Mouse (Mus musculus) neural tube, embryonic 12.5 days (tissue): ENCODE measurements at regions not wholly inside any gene's neighbourhood (a gene's known extent, or its start where the extent isn't known, plus 50 kb on each side); places are given as distances from the start of the nearest gene placed in this dataset.

Experiments used
- ATAC-seq: fragments of 200-750 bp; cut with Nextera tagmentation; 2 replicates; pipeline ENCODE4 v1.8.0; 2017; ENCODE audit warnings: low read depth, mild to moderate bottlenecking, moderate TSS enrichment, moderate library complexity; ENCODE audit not compliant: low FRiP score
- H3K27ac ChIP-seq: fragments of 300-500 bp; sonication (generic); 2 replicates; pipeline ENCODE4 v1.5.1; 2016
- H3K27me3 ChIP-seq: fragments of 300-500 bp; sonication (generic); replicated peaks from 2 replicates; pipeline ENCODE4 v1.6.1; 2016; ENCODE audit warnings: mild to moderate bottlenecking
- H3K36me3 ChIP-seq: fragments of 300-500 bp; sonication (generic); 2 replicates; pipeline ENCODE4 v1.6.1; 2016; ENCODE audit warnings: mild to moderate bottlenecking
- H3K4me1 ChIP-seq: fragments of 300-500 bp; sonication (generic); 2 replicates; pipeline ENCODE4 v1.6.1; 2016
- H3K4me2 ChIP-seq: fragments of 300-500 bp; sonication (generic); replicated peaks from 2 replicates; pipeline ENCODE4 v1.6.1; 2016; ENCODE audit warnings: mild to moderate bottlenecking
- H3K4me3 ChIP-seq: fragments of 300-500 bp; sonication (generic); 2 replicates; pipeline ENCODE4 v1.5.1; 2016
- H3K9ac ChIP-seq: fragments of 300-500 bp; sonication (generic); 2 replicates; pipeline ENCODE4 v1.6.1; 2016; ENCODE audit warnings: mild to moderate bottlenecking
- H3K9me3 ChIP-seq: fragments of 300-500 bp; sonication (generic); 2 replicates; pipeline ENCODE4 v1.6.1; 2016; ENCODE audit warnings: mild to moderate bottlenecking
- whole genome bisulfite sequencing: fragments of 180-500 bp; shearing (Covaris S2); methylation state at CpG from one replicate; pipeline ENCODE4 v1.1.7; 2016; 5-methylcytosine and 5-hydroxymethylcytosine counted together

DNA sequence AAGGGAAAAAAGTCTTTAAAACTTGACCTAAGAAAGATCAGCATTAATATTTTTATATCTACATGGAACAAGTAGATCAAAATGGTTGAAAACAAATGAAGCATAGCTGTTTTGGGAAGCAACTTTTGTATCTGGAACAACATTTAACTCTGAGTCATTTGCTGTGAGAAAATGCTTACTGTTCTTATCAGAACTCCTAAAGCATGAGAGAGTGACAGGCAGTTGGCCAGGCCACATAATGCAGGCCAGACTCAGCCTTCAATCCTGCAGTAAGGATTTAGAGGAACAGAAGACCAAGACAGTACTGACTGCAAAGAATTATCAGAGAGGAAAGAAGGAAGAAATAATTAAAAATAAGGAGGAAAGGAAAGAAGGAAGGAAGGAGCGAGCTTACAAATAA lies 275.8 kb downstream of the Gm11361 start:
- no peak overlapping the region for H3K4me2 ChIP-seq
- no peak overlapping the region for H3K4me3 ChIP-seq
- ATAC-seq: no peak
- peaks cover 6% of the 10 kb centered on the region; the same call in 1 of the 2 replicates for H3K4me1 ChIP-seq
- H3K9ac ChIP-seq: no peak overlapping the region
- peaks cover 10% of the 10 kb centered on the region; the same call in 1 of the 2 replicates for H3K36me3 ChIP-seq
- no peaks in the 10 kb centered on the region for H3K27me3 ChIP-seq
- H3K9me3 ChIP-seq: 0 out of 2 replicates have a peak, but pooled peaks cover 9% of the 10 kb centered on the region
- WGBS: 91% methylated on average over 1 of the region's 1 CpGs
- no peak overlapping the region for H3K27ac ChIP-seq

DNA sequence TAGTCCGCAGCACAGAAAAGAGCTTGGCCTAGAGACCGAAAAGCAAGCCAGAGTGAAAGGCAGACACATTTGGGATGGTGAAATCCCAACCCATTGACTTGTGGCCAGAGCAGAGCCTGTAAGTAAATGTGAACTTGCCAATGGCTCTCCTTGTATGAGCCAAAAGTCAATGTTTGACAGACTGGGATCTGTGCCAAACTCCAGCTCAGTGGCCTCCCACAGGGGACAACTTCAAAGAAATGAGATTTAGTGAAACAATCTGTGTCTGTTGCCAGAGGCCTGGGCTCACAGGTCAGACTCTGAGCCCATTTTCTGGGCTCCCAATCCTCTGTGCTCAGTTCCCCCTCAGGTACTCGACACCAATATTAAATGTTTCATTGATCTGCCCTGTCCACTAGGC lies 274.9 kb downstream of the Gm11361 start:
- Histone ChIP-seq H3K4me1 (peaks cover 6% of the 10 kb centered on the region; the same call in 1 of the 2 replicates), H3K36me3 (peaks cover 10% of the 10 kb centered on the region; the same call in 1 of the 2 replicates), H3K27me3 (no peaks in the 10 kb centered on the region), H3K9ac (no peak overlapping the region), H3K9me3 (0 out of 2 replicates have a peak, but pooled peaks cover 6% of the 10 kb centered on the region), H3K4me2 (no peak overlapping the region), H3K4me3 (no peak overlapping the region), H3K27ac (no peak overlapping the region)
- WGBS: 78% methylated on average over 3 of the region's 3 CpGs
- no peak for ATAC-seq

DNA sequence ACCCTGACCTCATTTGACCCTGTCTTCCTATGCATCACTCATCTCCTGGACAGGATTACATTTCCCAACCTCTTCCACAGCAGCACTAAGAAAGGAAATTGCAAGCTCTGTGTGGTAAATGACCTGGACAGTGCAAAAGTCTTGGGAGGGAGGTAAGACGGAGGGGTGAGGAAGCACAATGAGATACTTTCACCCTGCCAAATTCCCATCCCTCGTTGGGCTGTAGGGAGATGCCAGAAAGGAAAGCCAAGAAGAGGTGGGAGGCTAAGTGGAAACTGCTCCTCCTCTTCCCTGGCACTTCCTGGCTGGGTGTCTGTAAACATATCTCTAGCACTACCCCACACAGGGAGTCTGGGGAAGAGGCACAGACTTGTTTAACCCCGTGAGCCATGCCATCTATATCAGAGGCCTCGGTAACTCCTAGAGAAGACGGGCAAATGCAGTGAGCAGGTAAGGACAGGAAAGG lies 274.2 kb downstream of the Gm11361 start:
- ATAC-seq: no peak
- Histone ChIP-seq H3K27me3 (no peaks in the 10 kb centered on the region), H3K36me3 (peaks cover 10% of the 10 kb centered on the region; the same call in 1 of the 2 replicates), H3K9ac (no peak overlapping the region), H3K4me3 (no peak overlapping the region), H3K4me1 (peaks cover 6% of the 10 kb centered on the region; the same call in 1 of the 2 replicates), H3K27ac (no peak overlapping the region), H3K9me3 (0 out of 2 replicates have a peak, but pooled peaks cover 6% of the 10 kb centered on the region), H3K4me2 (no peak overlapping the region)
- 87% methylated on average over 5 of the region's 5 CpGs for WGBS

DNA sequence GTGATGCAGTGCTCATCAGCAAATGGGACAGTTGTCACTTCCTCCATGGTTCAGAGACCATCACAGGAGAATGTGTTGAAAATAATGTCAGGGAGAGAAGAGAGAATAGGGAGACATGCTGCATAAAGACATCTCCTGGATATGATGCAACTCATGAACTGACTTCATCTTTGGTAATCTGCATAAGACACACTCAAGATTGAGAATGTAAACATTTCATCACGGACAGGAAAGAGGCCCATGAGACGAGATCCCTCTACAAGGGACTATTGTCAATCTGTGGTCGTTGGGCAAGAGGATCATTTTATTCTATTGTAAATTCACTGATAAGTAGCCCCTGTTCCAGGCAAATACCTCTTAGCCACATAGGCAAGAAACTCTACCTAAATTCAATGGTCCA lies 273.6 kb downstream of the Gm11361 start:
- 93% methylated on average over 3 of the region's 3 CpGs for WGBS
- H3K4me3 ChIP-seq: no peak overlapping the region
- H3K9ac ChIP-seq: no peak overlapping the region
- no peak overlapping the region for H3K27ac ChIP-seq
- H3K4me1 ChIP-seq: peaks cover 6% of the 10 kb centered on the region; the same call in 1 of the 2 replicates
- H3K4me2 ChIP-seq: no peak overlapping the region
- no peak for ATAC-seq
- no peaks in the 10 kb centered on the region for H3K27me3 ChIP-seq
- H3K36me3 ChIP-seq: peaks cover 10% of the 10 kb centered on the region; the same call in 1 of the 2 replicates
- H3K9me3 ChIP-seq: 0 out of 2 replicates have a peak, but pooled peaks cover 6% of the 10 kb centered on the region

DNA sequence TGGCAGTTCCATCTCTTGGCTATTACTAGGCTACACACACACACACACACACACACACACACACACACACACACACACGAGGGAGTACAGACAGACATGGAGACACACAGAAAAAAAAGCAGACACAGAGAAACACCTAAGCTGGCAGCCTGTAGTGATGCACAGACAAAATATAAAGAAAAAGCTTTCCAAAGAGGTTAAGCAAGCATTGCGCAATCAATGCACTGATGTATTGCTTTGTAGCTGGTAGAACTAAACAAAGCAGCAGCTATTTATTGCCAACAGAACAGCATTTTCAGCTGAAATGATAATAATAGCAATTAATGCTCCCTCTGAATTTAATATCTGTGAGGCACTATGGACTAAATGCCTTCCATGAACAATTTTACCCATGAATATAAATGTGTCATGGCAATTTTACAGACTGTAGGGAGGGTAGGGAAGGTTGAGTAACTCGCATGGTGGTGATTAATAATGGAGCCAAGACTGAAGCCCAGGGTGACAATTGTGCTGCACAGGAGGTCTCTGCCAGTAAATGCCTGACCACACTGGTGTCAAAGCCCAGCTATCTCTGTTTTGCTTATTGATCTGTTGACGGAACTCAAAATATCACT lies 271.7 kb downstream of the Gm11361 start:
- no peak overlapping the region for H3K4me3 ChIP-seq
- no peaks in the 10 kb centered on the region for H3K27me3 ChIP-seq
- 74% methylated on average over 4 of the region's 4 CpGs for WGBS
- no peak overlapping the region for H3K4me2 ChIP-seq
- peaks cover 6% of the 10 kb centered on the region; the same call in 1 of the 2 replicates for H3K4me1 ChIP-seq
- H3K36me3 ChIP-seq: peaks cover 10% of the 10 kb centered on the region; the same call in 1 of the 2 replicates
- H3K9ac ChIP-seq: no peak overlapping the region
- 0 out of 2 replicates have a peak, but pooled peaks cover 6% of the 10 kb centered on the region for H3K9me3 ChIP-seq
- H3K27ac ChIP-seq: no peak overlapping the region; the same call in 1 of the 2 replicates
- ATAC-seq: no peak; the same call in 1 of the 2 replicates

DNA sequence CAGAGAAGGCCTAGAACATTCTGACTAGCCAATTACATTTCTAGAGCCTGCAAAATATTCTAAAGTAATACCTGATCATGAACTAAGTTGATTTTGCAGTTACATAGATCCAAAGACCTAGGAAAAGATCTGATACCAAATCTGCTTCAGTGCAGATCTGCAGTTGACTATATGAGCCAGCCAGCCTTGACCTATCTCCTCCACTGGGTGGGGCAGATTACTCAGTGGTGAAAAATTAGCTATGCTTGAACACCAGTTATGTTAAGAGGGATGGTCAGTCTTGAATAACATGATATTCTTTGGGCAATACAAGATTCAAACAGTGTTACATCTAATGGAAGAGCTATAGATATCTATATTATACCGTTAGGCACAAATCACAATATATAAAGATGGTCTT lies 269.0 kb downstream of the Gm11361 start:
- H3K4me1 ChIP-seq: no peaks in the 10 kb centered on the region
- no peak overlapping the region for H3K4me3 ChIP-seq
- no peak overlapping the region for H3K27ac ChIP-seq
- peaks cover 10% of the 10 kb centered on the region; the same call in 1 of the 2 replicates for H3K36me3 ChIP-seq
- no peak for ATAC-seq
- 97% methylated on average over 1 of the region's 1 CpGs for WGBS
- H3K9ac ChIP-seq: no peak overlapping the region
- H3K27me3 ChIP-seq: no peaks in the 10 kb centered on the region
- no peak overlapping the region for H3K4me2 ChIP-seq
- 0 out of 2 replicates have a peak, but pooled peaks cover 6% of the 10 kb centered on the region for H3K9me3 ChIP-seq

DNA sequence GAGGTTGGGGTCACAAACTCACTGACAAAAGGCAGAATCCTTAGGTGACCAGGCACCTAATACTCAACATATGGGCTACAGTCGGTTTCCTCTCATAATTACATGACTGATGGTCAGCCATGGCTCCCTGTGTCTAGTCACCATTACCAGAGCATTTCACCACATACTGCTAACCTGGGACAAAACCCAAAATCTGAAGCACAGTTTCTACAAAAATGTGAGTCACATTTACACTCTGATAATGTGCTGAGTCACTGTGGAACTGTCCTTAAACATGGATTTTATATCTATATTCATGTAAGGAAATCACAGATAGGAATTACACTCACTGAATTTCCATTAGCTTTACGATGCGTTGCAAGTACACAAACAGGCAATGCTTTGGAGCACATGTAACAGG lies 267.1 kb downstream of the Gm11361 start:
- no peaks in the 10 kb centered on the region for H3K36me3 ChIP-seq
- no peak overlapping the region for H3K27ac ChIP-seq
- H3K9me3 ChIP-seq: no peaks in the 10 kb centered on the region
- no peak for ATAC-seq
- no peak overlapping the region for H3K9ac ChIP-seq
- no peaks in the 10 kb centered on the region for H3K27me3 ChIP-seq
- 94% methylated on average over 3 of the region's 3 CpGs for WGBS
- H3K4me3 ChIP-seq: no peak overlapping the region
- no peaks in the 10 kb centered on the region for H3K4me1 ChIP-seq
- H3K4me2 ChIP-seq: no peak overlapping the region

DNA sequence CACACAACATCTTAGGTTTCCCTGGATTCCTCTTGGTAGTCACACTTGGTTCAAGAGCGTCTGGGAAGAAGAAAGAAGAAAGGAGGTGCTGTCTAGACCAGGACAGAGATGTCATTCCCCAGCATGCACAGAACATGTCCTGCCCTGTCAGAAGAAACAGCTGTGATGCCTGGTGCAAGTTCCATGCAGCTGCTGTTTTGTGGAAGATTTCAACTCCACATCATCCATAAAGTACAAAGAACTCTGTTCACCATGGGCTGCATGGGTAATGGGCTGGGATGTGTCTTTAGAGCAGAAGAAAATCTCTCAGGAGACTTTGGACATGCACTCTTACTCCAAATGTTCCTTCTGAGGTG lies 262.8 kb downstream of the Gm11361 start:
- H3K36me3 ChIP-seq: no peaks in the 10 kb centered on the region
- H3K27ac ChIP-seq: no peak overlapping the region
- H3K4me1 ChIP-seq: 0 out of 2 replicates have a peak, but pooled peaks cover 3% of the 10 kb centered on the region
- WGBS: 71% methylated on average over 1 of the region's 1 CpGs
- no peak overlapping the region for H3K9ac ChIP-seq
- H3K4me3 ChIP-seq: no peak overlapping the region
- ATAC-seq: no peak
- H3K9me3 ChIP-seq: no peaks in the 10 kb centered on the region
- H3K27me3 ChIP-seq: no peaks in the 10 kb centered on the region
- no peak overlapping the region for H3K4me2 ChIP-seq

DNA sequence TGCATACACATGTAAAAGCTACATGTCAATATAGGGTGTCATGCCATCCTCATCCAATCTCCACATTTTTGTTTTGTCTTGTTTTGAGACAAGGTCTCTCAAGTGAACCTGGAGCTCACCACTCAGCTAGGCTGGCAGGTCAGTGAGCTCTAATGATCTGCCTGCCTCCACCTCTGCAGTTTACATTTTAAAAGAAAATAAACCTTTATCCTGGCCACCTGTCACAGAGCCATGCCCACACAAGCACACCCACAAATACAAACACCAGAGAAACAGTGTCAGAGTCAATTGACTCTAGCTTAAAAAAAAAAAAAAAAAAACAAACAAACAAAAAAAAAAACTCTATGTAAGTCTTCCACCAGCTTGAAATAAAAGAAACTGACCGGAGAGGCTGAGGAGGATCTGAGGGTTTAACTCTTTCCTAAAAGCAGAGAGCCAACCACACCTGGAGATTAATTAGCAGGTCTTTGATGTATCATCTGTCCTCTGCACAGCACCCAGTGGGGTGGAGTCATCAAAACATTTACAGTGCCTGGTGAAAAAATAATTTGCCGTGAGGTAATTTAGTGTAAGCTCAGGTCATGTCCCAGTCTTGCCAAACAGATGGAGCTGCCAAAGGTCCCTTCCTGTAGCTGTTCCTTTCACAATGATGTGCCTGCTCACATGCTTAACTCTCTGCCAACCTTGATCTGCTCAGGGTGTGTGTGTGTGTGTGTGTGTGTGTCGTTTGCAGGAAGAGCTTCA lies 262.2 kb downstream of the Gm11361 start:
- H3K9me3 ChIP-seq: no peaks in the 10 kb centered on the region
- no peak overlapping the region for H3K9ac ChIP-seq
- no peaks in the 10 kb centered on the region for H3K36me3 ChIP-seq
- 0 out of 2 replicates have a peak, but pooled peaks cover 3% of the 10 kb centered on the region for H3K4me1 ChIP-seq
- WGBS: 62% methylated on average over 3 of the region's 3 CpGs
- H3K4me2 ChIP-seq: no peak overlapping the region
- ATAC-seq: no peak
- H3K27me3 ChIP-seq: no peaks in the 10 kb centered on the region
- no peak overlapping the region for H3K4me3 ChIP-seq
- no peak overlapping the region for H3K27ac ChIP-seq

DNA sequence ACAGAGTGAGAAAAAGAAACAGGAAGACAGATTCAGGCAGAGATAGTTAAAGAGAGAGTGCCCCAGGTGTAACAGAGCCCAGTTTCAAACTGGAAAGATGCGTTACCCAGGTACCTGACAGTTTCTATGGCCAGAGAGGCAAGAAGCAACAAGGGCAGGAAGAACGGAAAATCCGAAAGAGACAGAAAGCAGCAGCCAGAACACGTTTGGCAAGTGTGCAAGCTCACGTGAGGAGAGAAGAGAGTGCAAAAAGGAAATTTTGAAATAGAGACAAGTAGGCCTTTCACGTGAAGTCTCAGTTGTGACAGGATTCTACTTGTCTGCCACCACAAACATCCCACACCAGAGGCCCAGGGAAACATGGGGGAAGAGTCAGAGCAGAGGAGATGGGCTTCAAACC lies 259.8 kb downstream of the Gm11361 start:
- no peak for ATAC-seq
- no peak overlapping the region for H3K9ac ChIP-seq
- no peak overlapping the region for H3K4me2 ChIP-seq
- H3K36me3 ChIP-seq: no peaks in the 10 kb centered on the region
- no peak overlapping the region for H3K4me3 ChIP-seq
- no peaks in the 10 kb centered on the region for H3K27me3 ChIP-seq
- no peaks in the 10 kb centered on the region for H3K9me3 ChIP-seq
- 84% methylated on average over 6 of the region's 6 CpGs for WGBS
- peaks cover 11% of the 10 kb centered on the region; the same call in 1 of the 2 replicates for H3K4me1 ChIP-seq
- H3K27ac ChIP-seq: no peak overlapping the region

DNA sequence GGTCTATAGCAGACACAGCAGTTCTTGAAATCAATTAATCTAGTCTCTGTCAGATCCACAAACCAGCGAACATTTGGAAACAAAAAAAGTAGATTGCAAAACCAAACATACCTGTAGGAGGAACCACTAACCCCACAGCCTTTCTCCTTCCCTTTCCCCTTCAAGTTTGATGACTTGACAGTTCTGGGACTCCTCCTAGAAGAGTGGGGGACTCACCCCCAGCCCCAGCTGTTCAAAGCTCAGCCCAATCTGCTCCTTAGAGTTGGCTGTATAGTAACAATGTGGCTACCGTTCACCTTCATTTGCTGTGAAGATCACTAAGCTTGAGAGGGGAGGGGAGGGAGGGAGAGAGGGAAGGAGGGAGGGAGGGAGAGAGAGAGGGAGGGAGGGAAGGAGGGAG lies 259.3 kb downstream of the Gm11361 start:
- no peak for ATAC-seq
- Histone ChIP-seq H3K4me2 (no peak overlapping the region), H3K4me1 (peaks cover 11% of the 10 kb centered on the region; the same call in 1 of the 2 replicates), H3K9me3 (no peaks in the 10 kb centered on the region), H3K4me3 (no peak overlapping the region), H3K27ac (no peak overlapping the region), H3K36me3 (no peaks in the 10 kb centered on the region), H3K27me3 (no peaks in the 10 kb centered on the region), H3K9ac (no peak overlapping the region)
- whole genome bisulfite sequencing: 49% methylated on average over 2 of the region's 2 CpGs

DNA sequence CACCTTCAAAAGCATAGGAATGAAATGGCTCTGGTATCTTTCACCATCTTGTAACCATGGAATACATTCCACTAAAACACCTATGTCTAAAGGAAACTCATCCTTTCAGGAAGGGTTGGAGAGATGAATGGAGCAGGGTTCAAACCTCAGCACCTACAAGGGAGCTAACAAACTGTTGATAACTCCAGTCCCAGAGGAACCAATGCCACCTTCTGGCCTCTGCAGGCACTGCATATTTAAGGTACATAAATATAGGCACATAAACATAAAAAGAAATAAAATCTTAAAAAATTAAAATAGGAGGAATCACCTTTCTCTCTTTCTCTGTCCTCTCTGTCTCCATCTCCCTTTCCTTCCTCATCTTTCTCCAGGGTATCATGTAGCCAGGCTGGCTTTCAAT lies 256.9 kb downstream of the Gm11361 start:
- Histone ChIP-seq H3K4me3 (no peak overlapping the region), H3K4me2 (no peak overlapping the region), H3K27me3 (no peaks in the 10 kb centered on the region), H3K4me1 (peaks cover 11% of the 10 kb centered on the region; the same call in 1 of the 2 replicates), H3K9ac (no peak overlapping the region), H3K36me3 (no peaks in the 10 kb centered on the region), H3K27ac (no peak overlapping the region), H3K9me3 (no peaks in the 10 kb centered on the region)
- no peak for ATAC-seq
